Mouse (Mus musculus) cerebellum, postnatal 10 days (tissue): Measurements from ENCODE around the gene Cyp1a2.

Experiments used
- DNase-seq, 2 experiments: peaks; one replicate each; pipeline ENCODE4 v3.0.0; 2021; ENCODE audit warnings: mixed read lengths in 2 of 2

Cyp1a2 gene

GRCm38 (mm10) chr9:57671037-57671436 is 12.5 kb downstream of the Cyp1a2 start:
- no peak for DNase-seq

DNA sequence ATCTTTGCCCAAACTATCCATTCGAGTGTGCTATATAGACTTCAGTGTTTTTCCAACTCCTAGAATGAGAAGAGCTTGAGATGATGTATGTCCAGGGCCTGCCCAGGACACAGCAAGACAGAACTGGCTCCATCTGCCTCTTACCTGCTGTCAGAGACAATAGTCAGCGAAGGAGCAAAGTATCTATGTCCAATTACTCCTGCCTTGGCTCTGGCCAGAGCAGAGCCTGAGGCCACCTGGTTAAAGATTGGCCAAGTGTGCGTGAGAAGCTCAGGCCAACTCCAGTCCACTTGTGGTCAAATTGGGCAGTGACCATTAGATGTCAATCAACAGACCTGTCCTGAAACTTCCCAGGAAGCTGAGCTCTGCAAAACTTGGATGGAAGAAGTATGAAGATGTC is 13.9 kb downstream of the Cyp1a2 start:
- no peak for DNase-seq

DNA sequence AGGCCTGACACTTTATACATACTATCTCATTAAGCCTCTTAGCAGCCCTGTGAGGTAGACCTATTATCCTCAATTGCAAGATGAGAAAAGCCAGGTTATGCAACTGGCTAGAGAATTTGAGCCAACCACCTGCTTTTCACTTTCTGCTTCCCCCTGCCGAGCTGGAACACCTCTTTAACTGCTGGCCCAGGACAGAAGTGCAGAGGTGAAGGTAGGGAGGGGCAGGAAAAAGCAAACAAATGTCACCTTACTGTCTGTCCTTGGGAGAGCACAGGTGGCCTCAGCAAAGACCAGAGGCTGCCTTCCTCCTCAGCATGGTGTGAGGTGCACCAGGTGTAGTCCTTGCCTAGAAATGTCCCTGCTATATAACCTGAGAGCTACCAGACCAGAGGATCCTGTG is 15.2 kb downstream of the Cyp1a2 start:
- no peak for DNase-seq

- no peak for DNase-seq
These were observed 15.7 kb downstream of the Cyp1a2 start for GRCm38 (mm10) chr9:57667817-57668216.

DNA sequence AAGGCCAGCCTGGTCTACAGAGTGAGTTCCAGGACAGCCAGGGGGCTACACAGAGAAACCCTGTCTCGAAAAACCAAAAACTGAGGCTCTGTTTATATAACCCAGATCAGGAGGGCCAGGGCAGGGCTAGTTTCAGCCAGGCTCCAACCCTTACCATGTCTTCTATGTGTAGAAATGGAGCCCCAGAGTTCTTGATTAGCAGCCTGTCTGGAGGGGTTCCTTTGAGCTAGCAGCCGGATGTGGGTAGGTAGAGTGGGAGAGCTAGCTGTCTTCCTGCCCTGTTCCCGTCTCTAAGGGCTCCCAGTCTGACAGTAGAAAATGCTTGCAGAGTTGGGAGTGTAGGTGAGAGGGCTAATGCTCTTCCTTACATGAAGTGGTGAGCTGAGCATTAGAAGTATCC is 16.4 kb downstream of the Cyp1a2 start:
- no peak for DNase-seq

GRCm38 (mm10) chr9:57666536-57666935 is 17.0 kb downstream of the Cyp1a2 start:
- no peak for DNase-seq

GRCm38 (mm10) chr9:57664616-57665015 is 18.9 kb downstream of the Cyp1a2 start:
- DNase-seq = no peak

DNA sequence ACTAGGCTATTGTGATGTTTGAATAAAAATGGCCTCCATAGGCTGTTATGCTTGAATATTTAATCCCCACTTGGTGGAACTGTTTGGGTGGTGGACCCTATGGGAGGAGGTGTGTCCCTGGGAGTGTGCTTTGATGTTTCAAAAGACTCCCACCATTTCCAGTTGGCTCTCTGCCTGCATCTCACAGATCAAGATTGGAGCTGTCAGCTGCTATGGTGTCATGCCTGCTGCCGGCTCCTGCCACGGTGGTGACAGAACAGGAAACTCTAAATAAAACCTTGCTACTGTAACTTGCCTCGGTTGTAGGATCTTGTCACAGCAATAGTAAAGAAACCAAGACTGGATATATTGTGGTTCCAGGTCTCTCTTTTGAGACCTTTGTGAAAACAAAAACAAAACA is 22.0 kb downstream of the Cyp1a2 start:
- DNase-seq = peak; percentile 29 to 30

DNA sequence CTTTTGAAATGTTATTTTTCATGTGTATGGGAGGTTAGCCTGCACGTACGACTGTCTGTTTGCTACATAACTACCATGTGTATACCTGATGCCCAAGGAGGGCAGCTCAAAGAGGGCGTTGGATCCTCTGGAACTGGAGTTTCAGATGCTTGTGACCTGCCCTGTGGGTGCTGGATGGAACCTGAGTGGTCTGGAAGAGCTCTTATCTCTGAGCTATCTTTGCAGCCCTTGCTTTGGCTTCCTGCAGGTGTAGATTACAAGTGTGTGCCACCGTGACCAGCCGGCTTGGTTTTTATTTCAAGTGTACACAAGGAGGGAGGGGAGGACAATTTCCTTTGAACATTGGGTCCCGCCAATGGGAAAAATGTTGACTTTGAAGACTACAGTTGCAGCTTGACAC is 23.0 kb downstream of the Cyp1a2 start:
- DNase-seq = no peak

- peak; percentile 84 for DNase-seq
These were observed 23.7 kb downstream of the Cyp1a2 start for GRCm38 (mm10) chr9:57659774-57660173.

DNA sequence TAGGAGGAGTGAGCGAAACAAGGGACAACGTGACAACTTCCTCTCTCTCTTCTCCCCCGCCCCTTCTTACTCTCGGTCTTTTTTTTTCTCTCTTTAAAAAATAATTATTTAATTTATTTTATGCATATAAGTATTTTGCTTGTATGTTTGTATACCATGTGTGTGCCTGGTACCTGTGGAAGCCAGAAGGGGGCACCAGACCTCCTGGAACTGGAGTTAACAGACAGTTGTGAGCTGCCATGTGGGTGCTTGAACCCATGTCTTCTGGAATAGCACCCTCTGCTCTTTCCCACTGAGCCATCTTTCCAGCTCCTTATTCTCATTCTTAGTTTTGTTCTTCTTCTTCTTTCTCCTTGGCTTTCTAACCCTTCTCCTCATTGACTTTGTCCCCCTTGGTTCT is 24.5 kb downstream of the Cyp1a2 start:
- peak in 1 of 2 experiments; percentile 20 for DNase-seq

GRCm38 (mm10) chr9:57657843-57658242 is 25.7 kb downstream of the Cyp1a2 start:
- peak in 1 of 2 experiments; percentile 45 for DNase-seq

DNA sequence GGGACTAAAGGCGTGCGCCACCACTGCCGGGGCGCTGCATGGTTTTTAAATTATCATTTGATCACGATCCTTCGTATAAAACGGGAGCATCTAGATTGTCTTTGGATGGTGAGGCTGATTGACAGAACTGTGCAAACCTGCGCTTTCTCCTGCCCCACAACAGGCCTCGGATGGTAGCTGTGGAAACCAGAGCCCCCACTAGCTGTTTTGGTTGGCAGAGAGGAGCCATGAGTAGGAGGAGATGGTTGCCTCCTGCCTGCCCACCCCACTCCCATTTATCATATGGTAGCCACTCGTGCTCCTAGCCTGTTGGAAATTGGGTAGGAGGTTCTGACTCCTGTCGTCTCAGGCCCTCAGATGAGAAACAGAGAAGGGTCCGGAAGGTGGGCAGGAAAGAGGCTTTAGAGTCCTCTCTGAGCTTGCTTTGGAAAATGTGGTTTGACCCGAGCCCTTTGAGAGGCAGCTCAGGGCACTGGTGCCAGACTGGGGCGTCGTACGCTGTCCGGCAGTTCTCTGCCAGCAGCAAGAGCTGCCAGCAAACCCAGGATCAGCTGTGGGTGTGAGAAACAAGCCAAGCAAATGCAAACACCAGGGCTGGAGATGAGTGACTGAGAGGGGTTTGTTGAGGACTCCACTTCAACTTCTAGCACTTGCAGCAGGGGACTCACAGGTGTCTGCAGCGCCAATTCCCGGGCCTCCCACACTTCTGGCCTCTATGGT is 26.7 kb downstream of the Cyp1a2 start:
- peak in 1 of 2 experiments; percentile 66 for DNase-seq

- DNase-seq = peak; percentile 98 to 99
These were observed 27.8 kb downstream of the Cyp1a2 start for GRCm38 (mm10) chr9:57655749-57656148.

DNA sequence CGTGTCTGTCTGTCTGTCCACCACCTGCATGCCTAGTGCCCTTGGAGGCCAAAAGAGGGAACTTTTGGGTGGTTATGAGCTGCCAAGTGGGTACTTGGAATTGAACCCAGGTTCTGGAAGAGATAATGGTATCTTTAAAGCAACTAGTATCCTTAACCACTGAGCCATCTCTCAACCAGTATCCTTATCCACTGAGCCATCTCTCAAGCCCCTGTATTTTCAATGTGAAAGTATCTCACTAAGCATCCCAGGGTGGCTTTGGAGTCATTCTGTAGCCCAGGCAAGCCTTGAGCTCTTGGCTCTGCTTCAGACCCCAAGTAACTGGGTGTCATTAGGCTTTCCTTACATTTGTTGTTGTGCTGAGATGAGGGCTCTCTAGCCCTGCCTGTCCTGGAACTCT is 28.5 kb downstream of the Cyp1a2 start:
- peak in 1 of 2 experiments; percentile 8 for DNase-seq

DNA sequence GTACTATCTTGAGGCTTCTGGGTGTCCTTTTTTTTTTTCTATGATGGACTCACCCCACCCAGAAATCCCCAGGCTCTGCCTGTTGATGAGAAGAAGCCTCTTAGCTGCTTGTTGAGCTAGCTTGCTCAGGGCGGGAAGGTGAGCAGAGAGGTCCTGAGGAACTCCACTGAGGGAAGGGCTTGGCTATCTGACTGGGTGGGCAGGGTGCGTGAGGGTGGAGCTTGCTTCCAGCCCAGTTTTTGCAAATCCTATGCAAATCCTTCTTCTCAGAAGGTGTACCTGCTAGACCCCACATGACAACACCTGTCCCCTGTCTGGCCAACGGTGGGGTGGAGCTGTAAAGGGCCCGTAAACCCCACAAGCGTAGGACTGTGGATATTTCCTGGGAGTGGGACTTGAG is 30.2 kb downstream of the Cyp1a2 start, which contains the start of gene Csk:
Csk (minus strand) TSS at position 349 of the 400 bp plus-strand sequence.
- DNase-seq = peak in 1 of 2 experiments; percentile 9

DNA sequence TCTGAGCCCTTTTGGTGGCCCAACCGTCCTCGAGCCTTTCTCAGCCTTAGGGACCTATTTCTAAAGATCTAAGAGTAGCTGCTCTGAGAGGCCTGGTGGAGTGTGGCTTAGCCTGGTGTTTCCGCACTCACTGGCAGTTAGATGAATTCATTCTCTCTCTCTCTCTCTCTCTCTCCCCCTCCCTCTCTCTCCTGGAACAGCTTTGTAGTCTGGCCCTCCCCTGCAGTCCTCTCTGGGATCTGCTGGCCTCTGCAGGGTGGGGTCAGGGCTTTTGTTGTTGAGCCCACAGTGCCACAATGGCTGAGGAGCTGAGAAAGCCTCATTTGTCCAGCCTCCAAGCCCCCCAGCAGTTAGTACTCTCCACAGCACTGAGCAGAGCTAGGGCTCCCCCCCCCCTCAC is 30.6 kb downstream of the Cyp1a2 start:
- peak in 1 of 2 experiments; percentile 6 for DNase-seq

GRCm38 (mm10) chr9:57652351-57652750 is 31.2 kb downstream of the Cyp1a2 start:
- no peak for DNase-seq

- DNase-seq = peak; percentile 89 to 91
These were observed 32.7 kb downstream of the Cyp1a2 start for GRCm38 (mm10) chr9:57650786-57651311.

- DNase-seq = no peak
These were observed 33.2 kb downstream of the Cyp1a2 start for GRCm38 (mm10) chr9:57650130-57650785.

DNA sequence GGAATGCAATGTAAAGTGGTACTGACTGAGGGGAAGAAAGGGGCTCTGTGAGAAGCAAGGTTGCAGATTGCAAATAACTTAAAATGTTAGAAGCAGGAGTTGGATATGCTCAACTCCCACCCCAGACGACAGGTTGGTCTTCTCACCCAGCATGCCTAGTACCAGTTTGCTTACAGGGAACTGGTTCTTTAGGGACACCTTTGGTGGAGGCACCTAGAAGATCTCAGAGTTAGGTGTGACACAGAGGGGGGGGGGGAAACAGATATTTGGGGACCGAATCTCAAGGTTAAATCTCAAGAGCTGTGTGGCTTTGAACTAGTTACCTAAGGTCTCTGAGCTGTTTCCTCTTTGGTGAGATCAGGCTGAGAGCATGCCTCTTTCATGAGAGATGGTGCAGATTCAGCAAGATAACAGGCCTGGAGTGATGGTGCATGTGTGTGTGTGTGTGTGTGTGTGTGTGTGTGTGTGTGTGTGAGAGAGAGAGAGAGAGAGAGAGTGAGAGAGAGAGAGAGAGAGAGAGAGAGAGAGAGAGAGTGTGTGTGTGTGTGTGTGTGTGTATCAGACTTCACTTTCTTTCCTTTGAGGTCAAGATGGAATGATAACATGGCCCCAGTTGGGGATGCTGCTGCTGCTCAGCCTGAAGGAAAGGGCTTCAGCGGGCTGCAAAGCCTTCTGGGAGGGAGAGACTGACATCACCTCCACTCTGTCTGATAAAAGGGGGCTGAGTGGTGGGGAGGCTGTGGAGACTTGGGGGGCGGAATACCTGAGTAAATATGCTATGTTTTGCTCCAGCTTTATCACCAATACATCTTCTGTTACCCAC is 36.0 kb downstream of the Cyp1a2 start:
- DNase-seq = no peak

DNA sequence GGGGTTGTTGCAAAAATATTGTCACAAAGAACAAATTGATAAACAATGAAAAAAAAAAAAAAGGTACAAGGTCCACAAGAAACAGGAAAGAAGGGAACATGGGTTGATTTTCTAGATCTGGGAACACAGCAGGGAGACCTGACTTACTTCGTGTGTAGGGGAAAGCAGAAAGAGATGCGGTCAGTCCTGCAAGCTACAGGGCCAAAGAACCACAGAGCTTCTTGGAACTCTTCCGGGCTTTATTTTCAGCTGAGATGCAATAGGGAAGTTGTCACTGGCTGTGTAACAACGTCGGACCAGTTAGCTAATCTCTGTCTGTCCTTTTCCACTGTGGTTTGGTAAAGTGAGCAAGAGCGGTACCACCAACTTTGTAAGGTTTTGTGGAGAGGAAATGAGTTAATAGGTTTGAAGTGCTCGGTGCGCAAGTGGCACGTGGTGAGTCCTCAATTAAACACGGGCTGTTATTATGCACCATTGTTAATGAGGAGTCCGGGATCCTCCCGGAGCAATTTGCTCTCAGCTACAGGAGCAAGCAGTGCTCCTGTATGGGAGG is 36.9 kb downstream of the Cyp1a2 start:
- no peak for DNase-seq
